Mouse (Mus musculus): ENCODE measurements around the gene Clcf1. TPM values are rescaled to one million over a fixed set of nuclear protein-coding genes. Genes with fewer than 3 reads are reported as not detected.

Clcf1 gene
- polyA plus RNA-seq, 1 experiment from 2014 or later, result 8.0 TPM

DNA sequence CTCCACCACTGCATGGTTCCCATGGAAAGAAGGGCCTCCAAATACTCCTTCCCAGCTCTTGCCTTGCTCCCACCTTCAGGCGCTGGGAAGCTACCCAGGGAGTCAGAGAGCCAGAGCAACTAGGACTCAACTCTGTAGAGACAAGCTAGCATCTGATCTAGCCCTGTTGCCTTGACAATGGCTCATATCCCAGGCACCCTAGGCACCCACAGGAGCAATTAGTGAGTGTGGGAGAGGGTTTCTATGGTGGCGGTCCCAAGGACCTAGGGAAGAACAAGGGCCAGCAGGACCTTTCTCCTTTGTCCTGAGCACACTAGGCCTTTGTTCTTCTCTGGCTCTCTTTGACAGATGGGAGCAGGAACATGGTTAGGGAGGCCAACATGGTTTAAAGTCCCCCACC lies 30.3 kb upstream of the Clcf1 start:
- Histone ChIP-seq H3K9me3 (ENCODE audit: low read length) (no peaks in the 10 kb centered on the region), H3K36me3 (ENCODE audit: insufficient read depth, low read length) (no peaks in the 10 kb centered on the region), H3K27ac (ENCODE audit: low read length) (0 out of 2 replicates have a peak overlapping the region, but pooled peaks have one; percentile 11), H3K4me3 (ENCODE audit: low read depth, low read length) (no peak overlapping the region), H3K4me2 (replicated peaks; ENCODE audit: low read depth, low read length) (no peak overlapping the region), H3K9ac (replicated peaks; ENCODE audit: low read depth) (no peak overlapping the region), H3K27me3 (replicated peaks; ENCODE audit: insufficient read depth, low read length) (no peaks in the 10 kb centered on the region), H3K4me1 (ENCODE audit: insufficient read depth, low read depth, low read length) (no peaks in the 10 kb centered on the region)
- ATAC-seq, result no peak
- WGBS, result 89% methylated on average over 2 of the region's 2 CpGs
- DNase-seq (ENCODE audit: low spot score), result no peak
- TF ChIP-seq EP300 (IDR thresholded peaks at IDR 0.05) (no peak), CTCF (IDR thresholded peaks at IDR 0.05) (no peak)

DNA sequence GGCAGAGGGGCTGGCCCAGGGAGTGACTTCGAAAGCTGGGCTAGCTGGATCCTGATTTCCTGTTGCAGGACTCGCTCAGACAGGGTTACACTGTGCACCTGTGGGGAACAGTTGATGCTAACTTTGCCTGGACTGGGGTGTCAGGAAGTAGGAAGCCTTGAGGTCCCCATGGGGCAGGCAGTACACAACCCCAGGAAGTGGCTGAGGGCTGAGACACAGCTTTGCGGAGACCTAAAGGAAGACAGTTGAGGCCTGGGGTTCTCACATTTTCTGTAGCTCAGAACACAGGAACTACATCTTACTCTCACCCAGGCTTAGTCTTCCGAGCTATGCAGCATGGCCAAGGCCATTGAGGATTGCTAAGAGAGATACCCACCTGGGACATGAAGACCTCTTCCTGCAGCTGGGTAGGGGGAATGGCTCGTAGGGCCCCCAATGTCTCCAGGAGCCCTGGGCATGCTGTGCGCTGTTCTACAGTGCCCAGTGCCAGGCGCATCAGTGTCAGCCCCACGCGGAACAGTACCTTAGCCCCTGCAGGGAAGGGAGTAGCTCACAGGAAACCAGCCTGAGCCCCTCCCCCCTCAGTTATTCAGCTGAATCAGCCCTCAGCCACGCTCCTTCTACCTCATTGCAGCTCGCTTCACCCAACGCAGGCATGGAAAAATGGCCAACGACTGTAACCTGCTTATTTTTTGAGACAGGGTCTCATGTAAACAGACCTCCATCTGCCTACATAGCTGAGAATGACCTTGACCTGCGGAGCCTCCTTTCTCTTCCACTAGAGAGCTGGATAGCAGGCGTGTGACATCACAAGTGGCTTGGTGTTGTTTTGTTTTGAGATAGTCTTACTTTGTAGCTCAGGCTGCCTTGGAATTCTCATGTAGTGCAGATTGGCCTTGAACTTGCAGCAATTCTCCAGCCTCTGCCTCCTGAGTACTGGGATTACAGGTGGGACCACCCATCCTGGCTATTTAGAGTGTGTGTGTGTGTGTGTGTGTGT lies 28.8 kb upstream of the Clcf1 start:
- no peaks in the 10 kb centered on the region for H3K9me3 ChIP-seq (ENCODE audit: low read length)
- no peak overlapping the region for H3K4me3 ChIP-seq (ENCODE audit: low read depth, low read length)
- TF ChIP-seq EP300 (IDR thresholded peaks at IDR 0.05) (no peak), CTCF (IDR thresholded peaks at IDR 0.05) (no peak)
- WGBS, result 40% methylated on average over 15 of the region's 15 CpGs
- no peaks in the 10 kb centered on the region for H3K27me3 ChIP-seq (replicated peaks; ENCODE audit: insufficient read depth, low read length)
- ATAC-seq, result peak; percentile 46; the same call in 1 of the 2 replicates
- peak overlapping the region; percentile 14; the same call in 1 of the 2 replicates for H3K27ac ChIP-seq (ENCODE audit: low read length)
- no peak overlapping the region for H3K9ac ChIP-seq (replicated peaks; ENCODE audit: low read depth)
- no peak overlapping the region for H3K4me2 ChIP-seq (replicated peaks; ENCODE audit: low read depth, low read length)
- no peaks in the 10 kb centered on the region for H3K4me1 ChIP-seq (ENCODE audit: insufficient read depth, low read depth, low read length)
- no peak for DNase-seq (ENCODE audit: low spot score)
- no peaks in the 10 kb centered on the region for H3K36me3 ChIP-seq (ENCODE audit: insufficient read depth, low read length)

DNA sequence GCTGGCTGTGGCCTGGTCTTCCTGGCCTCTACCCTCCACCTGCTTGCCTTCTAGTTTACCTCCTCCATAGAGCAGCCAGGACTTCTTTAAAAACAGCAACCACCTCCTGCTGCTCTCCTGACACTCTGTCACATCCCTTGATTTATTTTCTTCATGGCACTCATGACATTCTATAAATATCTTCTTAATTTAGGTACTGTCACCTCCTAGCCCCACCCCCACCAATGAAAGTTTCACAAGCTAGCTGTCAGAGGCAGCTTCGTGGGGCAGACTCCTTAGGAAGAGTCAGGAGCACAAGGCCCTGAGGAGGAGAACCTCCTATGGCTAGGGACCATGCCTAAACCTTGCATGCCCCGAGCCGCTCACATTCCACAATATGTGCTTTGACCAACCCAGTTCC lies 26.7 kb upstream of the Clcf1 start:
- WGBS, result 64% methylated on average over 3 of the region's 3 CpGs
- DNase-seq (ENCODE audit: low spot score) (no peak), ATAC-seq (no peak)
- Histone ChIP-seq H3K9me3 (ENCODE audit: low read length) (no peaks in the 10 kb centered on the region), H3K27me3 (replicated peaks; ENCODE audit: insufficient read depth, low read length) (no peaks in the 10 kb centered on the region), H3K27ac (ENCODE audit: low read length) (no peak overlapping the region), H3K4me3 (ENCODE audit: low read depth, low read length) (no peak overlapping the region), H3K36me3 (ENCODE audit: insufficient read depth, low read length) (no peaks in the 10 kb centered on the region), H3K9ac (replicated peaks; ENCODE audit: low read depth) (no peak overlapping the region), H3K4me1 (ENCODE audit: insufficient read depth, low read depth, low read length) (peaks cover 5% of the 10 kb centered on the region; the same call in 1 of the 2 replicates), H3K4me2 (replicated peaks; ENCODE audit: low read depth, low read length) (no peak overlapping the region)
- TF ChIP-seq EP300 (IDR thresholded peaks at IDR 0.05), result no peak
- TF ChIP-seq CTCF (IDR thresholded peaks at IDR 0.05), result no peak

DNA sequence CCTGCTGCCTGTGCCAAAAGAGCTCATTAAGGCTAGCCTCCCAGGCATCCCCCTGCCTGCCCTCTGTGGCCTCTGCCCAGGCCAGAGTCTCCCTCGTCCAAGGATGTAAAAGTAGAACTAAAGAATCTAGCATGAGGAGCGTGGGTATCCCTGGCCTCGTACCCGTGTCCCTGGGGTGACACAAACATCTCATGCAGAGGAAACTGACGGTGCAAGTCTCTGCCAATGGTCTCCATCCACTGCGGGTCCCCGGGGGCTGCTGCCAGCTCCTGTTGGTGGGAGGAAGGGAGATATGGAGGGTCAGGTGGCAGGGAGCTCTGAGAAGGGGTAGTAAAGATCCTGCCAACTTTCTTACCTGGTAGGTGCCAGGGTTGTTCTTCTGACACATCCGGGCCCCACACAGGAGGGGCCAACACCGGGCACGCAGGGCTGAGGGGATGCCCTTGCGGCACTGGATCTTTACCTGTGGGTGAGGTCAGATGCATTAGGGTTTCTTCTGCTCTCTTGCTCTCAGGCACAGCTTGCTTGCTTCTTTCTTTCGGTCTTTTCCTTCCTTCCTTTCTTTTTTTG lies 24.9 kb upstream of the Clcf1 start:
- Histone ChIP-seq H3K27ac (ENCODE audit: low read length) (no peak overlapping the region), H3K27me3 (replicated peaks; ENCODE audit: insufficient read depth, low read length) (no peaks in the 10 kb centered on the region), H3K9me3 (ENCODE audit: low read length) (no peaks in the 10 kb centered on the region), H3K36me3 (ENCODE audit: insufficient read depth, low read length) (0 out of 2 replicates have a peak, but pooled peaks cover 3% of the 10 kb centered on the region), H3K4me2 (replicated peaks; ENCODE audit: low read depth, low read length) (no peak overlapping the region), H3K9ac (replicated peaks; ENCODE audit: low read depth) (no peak overlapping the region), H3K4me1 (ENCODE audit: insufficient read depth, low read depth, low read length) (peaks cover 8% of the 10 kb centered on the region; the same call in 1 of the 2 replicates), H3K4me3 (ENCODE audit: low read depth, low read length) (no peak overlapping the region)
- TF ChIP-seq CTCF (IDR thresholded peaks at IDR 0.05) (no peak), EP300 (IDR thresholded peaks at IDR 0.05) (no peak)
- DNase-seq (ENCODE audit: low spot score) (no peak), ATAC-seq (no peak)
- 88% methylated on average over 10 of the region's 12 CpGs for WGBS

DNA sequence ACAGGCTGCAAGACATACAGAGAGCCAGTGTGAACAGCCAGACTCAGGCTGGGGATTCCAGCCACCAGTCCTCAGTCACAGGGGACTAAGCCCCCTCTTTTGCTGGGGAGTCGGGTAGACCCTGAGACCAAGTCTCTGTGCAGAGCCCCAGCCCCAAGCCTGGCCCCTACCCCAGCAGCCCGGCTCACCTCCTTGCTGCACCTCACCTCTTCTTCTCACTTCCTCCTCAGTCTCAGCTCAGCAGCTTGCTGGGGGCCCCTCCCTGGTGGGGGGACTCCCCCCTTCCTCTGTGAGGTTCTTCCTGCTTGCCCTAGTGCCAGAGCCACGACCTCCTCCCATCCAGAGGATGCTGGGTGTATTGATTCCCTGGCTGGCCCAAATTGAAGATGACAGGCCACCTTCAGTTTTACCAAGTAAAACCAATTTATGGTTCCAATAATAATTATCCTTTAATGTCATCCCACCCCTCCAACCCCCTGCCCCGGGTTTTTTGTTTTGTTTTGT lies 23.2 kb upstream of the Clcf1 start, which contains the start of gene Tbc1d10c:
Tbc1d10c (minus strand) TSS at position 454 of the 504 bp plus-strand sequence.
- Histone ChIP-seq H3K36me3 (ENCODE audit: insufficient read depth, low read length) (peaks cover 20% of the 10 kb centered on the region; the same call in 1 of the 2 replicates), H3K27ac (ENCODE audit: low read length) (peak within 1 kb of the TSS; percentile 95), H3K9ac (replicated peaks; ENCODE audit: low read depth) (peak within 1 kb of the TSS; percentile 95), H3K4me3 (ENCODE audit: low read depth, low read length) (peak within 1 kb of the TSS; percentile 82), H3K4me1 (ENCODE audit: insufficient read depth, low read depth, low read length) (peaks cover 8% of the 10 kb centered on the region; the same call in 1 of the 2 replicates), H3K9me3 (ENCODE audit: low read length) (no peaks in the 10 kb centered on the region), H3K4me2 (replicated peaks; ENCODE audit: low read depth, low read length) (peak within 1 kb of the TSS; percentile 87), H3K27me3 (replicated peaks; ENCODE audit: insufficient read depth, low read length) (no peaks in the 10 kb centered on the region)
- DNase-seq (ENCODE audit: low spot score) (peak; percentile 58), ATAC-seq (no peak)
- no peak for TF ChIP-seq EP300 (IDR thresholded peaks at IDR 0.05)
- TF ChIP-seq CTCF (IDR thresholded peaks at IDR 0.05), result no peak
- 32% methylated on average over 4 of the region's 4 CpGs for WGBS
